Mouse (Mus musculus) midbrain, embryonic 15.5 days (tissue): Measurements from ENCODE around the gene Hist1h1t. TPM values are rescaled to one million over a fixed set of nuclear protein-coding genes. Genes with fewer than 3 reads are reported as not detected.

Experiments
- ATAC-seq: fragments of 200-750 bp; cut with Nextera tagmentation; replicated peaks from 2 replicates; pipeline ENCODE4 v1.8.0; 2017; ENCODE audit warnings: moderate TSS enrichment
- H3K27ac ChIP-seq: fragments of 300-500 bp; sonication (generic); 2 replicates; pipeline ENCODE4 v1.5.1; 2015; ENCODE audit warnings: mild to moderate bottlenecking, inconsistent platforms
- H3K27me3 ChIP-seq: fragments of 300-500 bp; sonication (generic); replicated peaks from 2 replicates; pipeline ENCODE4 v1.6.1; 2015; ENCODE audit warnings: inconsistent platforms
- H3K36me3 ChIP-seq: fragments of 300-500 bp; sonication (generic); replicated peaks from 2 replicates; pipeline ENCODE4 v1.6.1; 2015; ENCODE audit warnings: inconsistent platforms
- H3K4me1 ChIP-seq: fragments of 300-500 bp; sonication (generic); 2 replicates; pipeline ENCODE4 v1.6.1; 2015; ENCODE audit warnings: inconsistent platforms
- H3K4me2 ChIP-seq: fragments of 300-500 bp; sonication (generic); 2 replicates; pipeline ENCODE4 v1.6.1; 2015; ENCODE audit warnings: inconsistent platforms, mild to moderate bottlenecking, moderate library complexity
- H3K4me3 ChIP-seq: fragments of 300-500 bp; sonication (generic); 2 replicates; pipeline ENCODE4 v1.5.1; 2015; ENCODE audit warnings: mild to moderate bottlenecking, inconsistent platforms
- H3K9ac ChIP-seq: fragments of 300-500 bp; sonication (generic); 2 replicates; pipeline ENCODE4 v1.6.1; 2015; ENCODE audit warnings: mild to moderate bottlenecking, inconsistent platforms
- H3K9me3 ChIP-seq: fragments of 300-500 bp; sonication (generic); 2 replicates; pipeline ENCODE4 v1.6.1; 2016; ENCODE audit warnings: inconsistent platforms
- WGBS: fragments of 180-500 bp; shearing (Covaris S2); methylation state at CpG from one replicate; pipeline ENCODE4 v1.1.7; 2015; ENCODE audit warnings: mixed read lengths; 5-methylcytosine and 5-hydroxymethylcytosine counted together
- microRNA-seq: library from miRNA; unstranded; fragments of <30 nt; microRNA quantifications from one replicate; pipeline ENCODE4, GENCODE M21; 2016
- polyA plus RNA-seq: library from polyadenylated mRNA; unstranded; fragments of >200 nt; fragmentation: Nextera tagmentation; extraction: Ambion mirVana; gene quantifications from 2 replicates; pipeline ENCODE4 v1.2.1, GENCODE M21; 2015

Gene Hist1h1t
- polyA plus RNA-seq, 1 experiment from 2014 or later: not detected

GRCm38 (mm10) chr13:23740910-23741309 lies 45.3 kb downstream of the Hist1h1t start:
- Histone ChIP-seq H3K9ac (no peak overlapping the region), H3K4me2 (no peak overlapping the region), H3K36me3 (no peaks in the 10 kb centered on the region), H3K27ac (no peak overlapping the region), H3K4me3 (no peak overlapping the region), H3K9me3 (no peaks in the 10 kb centered on the region), H3K4me1 (peaks cover 28% of the 10 kb centered on the region), H3K27me3 (no peaks in the 10 kb centered on the region)
- ATAC-seq: no peak
- 67% methylated on average over 5 of the region's 5 CpGs for WGBS

GRCm38 (mm10) chr13:23742007-23742406 lies 46.4 kb downstream of the Hist1h1t start:
- Histone ChIP-seq H3K27me3 (no peaks in the 10 kb centered on the region), H3K4me3 (no peak overlapping the region)

GRCm38 (mm10) chr13:23743215-23743614 lies 47.6 kb downstream of the Hist1h1t start:
- Histone ChIP-seq H3K4me3 (no peak overlapping the region), H3K27ac (no peak overlapping the region), H3K36me3 (no peaks in the 10 kb centered on the region), H3K4me1 (peaks cover 36% of the 10 kb centered on the region), H3K9me3 (no peaks in the 10 kb centered on the region), H3K9ac (no peak overlapping the region), H3K27me3 (no peaks in the 10 kb centered on the region), H3K4me2 (no peak overlapping the region)
- ATAC-seq: no peak
- 84% methylated on average over 5 of the region's 5 CpGs for WGBS

More at GRCm38 (mm10) chr13:23742007-23742406, 46.4 kb downstream of the Hist1h1t start:
- Histone ChIP-seq H3K27ac (no peak overlapping the region), H3K4me1 (peaks cover 31% of the 10 kb centered on the region), H3K9ac (no peak overlapping the region), H3K4me2 (no peak overlapping the region), H3K36me3 (no peaks in the 10 kb centered on the region), H3K9me3 (no peaks in the 10 kb centered on the region)
- ATAC-seq: no peak

GRCm38 (mm10) chr13:23743963-23744362 lies 48.3 kb downstream of the Hist1h1t start:
- Histone ChIP-seq H3K9ac (no peak overlapping the region), H3K27me3 (no peaks in the 10 kb centered on the region), H3K27ac (no peak overlapping the region), H3K4me1 (peaks cover 32% of the 10 kb centered on the region), H3K4me2 (no peak overlapping the region), H3K4me3 (no peak overlapping the region), H3K36me3 (no peaks in the 10 kb centered on the region), H3K9me3 (no peaks in the 10 kb centered on the region)
- WGBS: 38% methylated on average over 4 of the region's 4 CpGs
- ATAC-seq: no peak

- no peaks in the 10 kb centered on the region for H3K27me3 ChIP-seq
- peaks cover 26% of the 10 kb centered on the region for H3K4me1 ChIP-seq
- H3K36me3 ChIP-seq: no peaks in the 10 kb centered on the region
- H3K4me2 ChIP-seq: peak overlapping the region; percentile 86
- no peak for ATAC-seq
- H3K4me3 ChIP-seq: peak overlapping the region; percentile 46
- WGBS: 2% methylated on average over 17 of the region's 36 CpGs
- H3K9ac ChIP-seq: no peak overlapping the region
- no peaks in the 10 kb centered on the region for H3K9me3 ChIP-seq
- no peak overlapping the region for H3K27ac ChIP-seq
Observed at GRCm38 (mm10) chr13:23744421-23745380, 49.1 kb downstream of the Hist1h1t start.

- Histone ChIP-seq H3K27me3 (no peaks in the 10 kb centered on the region), H3K9me3 (no peaks in the 10 kb centered on the region), H3K4me1 (peaks cover 19% of the 10 kb centered on the region), H3K4me3 (peak within 1 kb of the TSS; percentile 46), H3K9ac (peak within 1 kb of the TSS; percentile 37; the same call in 1 of the 2 replicates), H3K36me3 (no peaks in the 10 kb centered on the region), H3K27ac (peak within 1 kb of the TSS; percentile 96), H3K4me2 (peak within 1 kb of the TSS; percentile 86)
- ATAC-seq: peak; percentile 77
- under 1% methylated on average over 24 of the region's 28 CpGs for WGBS
Observed at GRCm38 (mm10) chr13:23745381-23746161, 50.0 kb downstream of the Hist1h1t start, which contains the start of gene Hist1h3c. Hist1h3c (minus strand) TSS chr13:23745602.

Small RNA genes lying within 50 kb of the gene (microRNA-seq; reads per million reads assigned to microRNA genes)
- gene Gm44314 (not detected), gene Gm44350 (not detected)

Other genes starting within 250 kb of the Hist1h1t start
- 0.09 and 0.25 TPM in 2 replicates for gene Btn1a1, start 229.9 kb upstream of the Hist1h1t start, polyA plus RNA-seq
- gene Btn2a2, start 207.0 kb upstream of the Hist1h1t start, polyA plus RNA-seq: not detected in 2 replicates
- 3.3 and 5.1 TPM in 2 replicates for gene Hist1h4h, start 164.8 kb upstream of the Hist1h1t start, polyA plus RNA-seq
- gene Hist1h2af, start 161.9 kb upstream of the Hist1h1t start, polyA plus RNA-seq: 0.69 TPM in 1 of 2 replicates, not detected in the other
- 2.2 TPM in 1 of 2 replicates, not detected in the other for gene Hist1h3g, start 160.4 kb upstream of the Hist1h1t start, polyA plus RNA-seq
- 0.15 and 0.44 TPM in 2 replicates for gene Hist1h2bh, start 152.4 kb upstream of the Hist1h1t start, polyA plus RNA-seq
- 0.27 and 0.32 TPM in 2 replicates for gene Hist1h3f, start 151.8 kb upstream of the Hist1h1t start, polyA plus RNA-seq
- gene Hist1h4f, start 144.2 kb upstream of the Hist1h1t start, polyA plus RNA-seq: not detected in 2 replicates
- gene Hist1h1d, start 142.6 kb upstream of the Hist1h1t start, polyA plus RNA-seq: 0.14 and 0.15 TPM in 2 replicates
- gene Hist1h3e, start 133.4 kb upstream of the Hist1h1t start, polyA plus RNA-seq: 1.0 and 1.4 TPM in 2 replicates
- 14.8 and 15.4 TPM in 2 replicates for gene Hist1h2ae, start 124.6 kb upstream of the Hist1h1t start, polyA plus RNA-seq
- gene Hist1h2bg, start 124.4 kb upstream of the Hist1h1t start, polyA plus RNA-seq: 2.6 and 4.0 TPM in 2 replicates
- 1.3 and 1.5 TPM in 2 replicates for gene Hist1h2bf, start 121.6 kb upstream of the Hist1h1t start, polyA plus RNA-seq
- gene Hist1h2ad, start 121.4 kb upstream of the Hist1h1t start, polyA plus RNA-seq: 1.6 TPM in 1 of 2 replicates, not detected in the other
- 0.82 and 1.2 TPM in 2 replicates for gene Hist1h3d, start 120.1 kb upstream of the Hist1h1t start, polyA plus RNA-seq
- gene Hist1h4d, start 114.2 kb upstream of the Hist1h1t start, polyA plus RNA-seq: 34.2 and 34.9 TPM in 2 replicates
- 1.7 and 1.8 TPM in 2 replicates for gene Hist1h2be, start 74.7 kb upstream of the Hist1h1t start, polyA plus RNA-seq
- 5.4 and 5.5 TPM in 2 replicates for gene Hist1h1e, start 73.3 kb upstream of the Hist1h1t start, polyA plus RNA-seq
- gene Hist1h2ac, start 11.9 kb upstream of the Hist1h1t start, polyA plus RNA-seq: 0.32 and 0.37 TPM in 2 replicates
- gene Hist1h2bc, start 11.6 kb upstream of the Hist1h1t start, polyA plus RNA-seq: 17.3 and 17.7 TPM in 2 replicates
- gene Hist1h4c, start 2.6 kb downstream of the Hist1h1t start, polyA plus RNA-seq: 1.8 and 3.0 TPM in 2 replicates
- 3.0 and 3.8 TPM in 2 replicates for gene Hfe, start 15.0 kb downstream of the Hist1h1t start, polyA plus RNA-seq
- gene Hist1h1c, start 43.0 kb downstream of the Hist1h1t start, polyA plus RNA-seq: 6.9 and 8.3 TPM in 2 replicates
- gene Hist1h3c, start 49.8 kb downstream of the Hist1h1t start, polyA plus RNA-seq: 0.41 and 1.4 TPM in 2 replicates
- gene Hist1h2bb, start 50.9 kb downstream of the Hist1h1t start, polyA plus RNA-seq: 0.37 and 0.83 TPM in 2 replicates
- gene Hist1h2ab, start 55.3 kb downstream of the Hist1h1t start, polyA plus RNA-seq: 4.6 and 7.2 TPM in 2 replicates
- 0.67 and 1.2 TPM in 2 replicates for gene Hist1h3b, start 56.5 kb downstream of the Hist1h1t start, polyA plus RNA-seq
- 2.0 TPM in 1 of 2 replicates, not detected in the other for gene Hist1h4b, start 61.2 kb downstream of the Hist1h1t start, polyA plus RNA-seq
- gene Hist1h4a, start 65.4 kb downstream of the Hist1h1t start, polyA plus RNA-seq: not detected in 2 replicates
- gene Hist1h3a, start 66.6 kb downstream of the Hist1h1t start, polyA plus RNA-seq: 0.77 and 0.98 TPM in 2 replicates
- gene Hist1h1a, start 67.9 kb downstream of the Hist1h1t start, polyA plus RNA-seq: 0.41 and 0.48 TPM in 2 replicates
- gene Trim38, start 74.1 kb downstream of the Hist1h1t start, polyA plus RNA-seq: not detected in 2 replicates
- not detected in 2 replicates for gene Slc17a2, start 111.2 kb downstream of the Hist1h1t start, polyA plus RNA-seq
- not detected in 2 replicates for gene Slc17a3, start 143.6 kb downstream of the Hist1h1t start, polyA plus RNA-seq
- not detected in 2 replicates for gene Slc17a1, start 171.9 kb downstream of the Hist1h1t start, polyA plus RNA-seq
- gene Slc17a4, start 219.2 kb downstream of the Hist1h1t start, polyA plus RNA-seq: not detected in 2 replicates
- gene Hist1h2ba, start 238.3 kb downstream of the Hist1h1t start, polyA plus RNA-seq: not detected in 2 replicates
- not detected in 2 replicates for gene Hist1h2aa, start 238.6 kb downstream of the Hist1h1t start, polyA plus RNA-seq